Mouse (Mus musculus): Measurements from ENCODE around the gene Hivep3. TPM values are rescaled to one million over a fixed set of nuclear protein-coding genes. Genes with fewer than 3 reads are reported as not detected.
A peak's percentile ranks its signal among the peaks of the same experiment; 100 is the strongest.

Gene Hivep3
- polyA plus RNA-seq, 1 experiment from 2014 or later, result 8.2 TPM

DNA sequence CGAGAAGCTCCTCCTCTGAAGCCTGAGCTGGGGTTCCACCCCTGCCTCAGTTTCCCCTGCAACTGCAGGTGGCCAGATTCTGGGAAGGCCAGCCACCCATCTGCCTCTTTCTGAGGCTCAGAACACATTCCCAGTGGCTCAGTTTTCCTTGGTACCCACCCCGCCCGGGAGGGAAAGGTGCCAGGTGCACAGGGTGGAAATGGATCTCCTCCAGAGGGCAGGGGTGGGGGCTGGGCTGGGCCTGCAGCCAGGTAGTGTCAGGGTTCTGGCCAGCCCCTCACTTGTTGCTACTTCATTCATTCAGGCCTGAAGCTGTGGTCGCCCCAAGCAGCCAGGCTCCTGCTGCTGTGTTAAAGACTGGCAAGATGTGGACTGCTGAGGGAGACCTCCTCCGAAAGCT is 430.7 kb downstream of the Hivep3 start:
- no peak; the same call in 1 of the 2 replicates for ATAC-seq (ENCODE audit: low read depth)
- H3K9ac ChIP-seq (ENCODE audit: low read depth, low read length), result no peak overlapping the region
- H3K36me3 ChIP-seq (ENCODE audit: control insufficient read depth, insufficient read depth, low read length), result no peaks in the 10 kb centered on the region
- no peak overlapping the region for H3K27ac ChIP-seq (replicated peaks; ENCODE audit: low read depth, low read length)
- no peaks in the 10 kb centered on the region for H3K9me3 ChIP-seq (ENCODE audit: control insufficient read depth, low read length)
- DNase-seq (ENCODE audit: low spot score), result no peak
- no peak overlapping the region for H3K4me3 ChIP-seq (ENCODE audit: low read depth, low read length)
- no peak overlapping the region for H3K4me2 ChIP-seq (ENCODE audit: low read depth, low read length)
- 68% methylated on average over 5 of the region's 5 CpGs for WGBS
- peaks cover 27% of the 10 kb centered on the region for H3K4me1 ChIP-seq (ENCODE audit: control insufficient read depth, insufficient read depth, low read length)
- H3K27me3 ChIP-seq (replicated peaks; ENCODE audit: control insufficient read depth, insufficient read depth, low read length), result no peaks in the 10 kb centered on the region

DNA sequence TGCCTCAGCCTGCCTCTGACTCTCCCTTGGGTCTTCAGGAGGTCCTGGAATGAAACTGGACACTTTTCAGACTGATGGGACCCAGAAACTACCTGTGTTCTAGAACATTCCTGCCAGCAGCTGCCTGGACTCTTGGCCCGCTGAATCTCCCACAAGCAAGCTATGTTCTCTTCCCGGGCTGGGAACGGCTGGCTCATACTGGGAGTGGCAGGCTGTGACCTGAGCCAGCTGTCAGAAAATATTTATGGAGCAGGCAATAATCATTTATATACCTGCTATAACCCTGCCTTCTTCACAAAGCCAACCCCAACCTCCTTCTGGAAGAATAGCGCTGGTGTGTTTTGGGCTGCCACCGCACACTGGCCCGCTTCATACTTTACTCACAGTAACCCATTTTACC is 434.2 kb downstream of the Hivep3 start:
- WGBS, result 85% methylated on average over 6 of the region's 6 CpGs
- H3K9me3 ChIP-seq (ENCODE audit: control insufficient read depth, low read length), result no peaks in the 10 kb centered on the region
- peaks cover 23% of the 10 kb centered on the region for H3K4me1 ChIP-seq (ENCODE audit: control insufficient read depth, insufficient read depth, low read length)
- ATAC-seq (ENCODE audit: low read depth) (no peak), DNase-seq (ENCODE audit: low spot score) (no peak)
- no peak overlapping the region for H3K4me3 ChIP-seq (ENCODE audit: low read depth, low read length)
- no peak overlapping the region for H3K4me2 ChIP-seq (ENCODE audit: low read depth, low read length)
- no peak overlapping the region for H3K27ac ChIP-seq (replicated peaks; ENCODE audit: low read depth, low read length)
- H3K9ac ChIP-seq (ENCODE audit: low read depth, low read length), result no peak overlapping the region
- no peaks in the 10 kb centered on the region for H3K27me3 ChIP-seq (replicated peaks; ENCODE audit: control insufficient read depth, insufficient read depth, low read length)
- H3K36me3 ChIP-seq (ENCODE audit: control insufficient read depth, insufficient read depth, low read length), result no peaks in the 10 kb centered on the region

DNA sequence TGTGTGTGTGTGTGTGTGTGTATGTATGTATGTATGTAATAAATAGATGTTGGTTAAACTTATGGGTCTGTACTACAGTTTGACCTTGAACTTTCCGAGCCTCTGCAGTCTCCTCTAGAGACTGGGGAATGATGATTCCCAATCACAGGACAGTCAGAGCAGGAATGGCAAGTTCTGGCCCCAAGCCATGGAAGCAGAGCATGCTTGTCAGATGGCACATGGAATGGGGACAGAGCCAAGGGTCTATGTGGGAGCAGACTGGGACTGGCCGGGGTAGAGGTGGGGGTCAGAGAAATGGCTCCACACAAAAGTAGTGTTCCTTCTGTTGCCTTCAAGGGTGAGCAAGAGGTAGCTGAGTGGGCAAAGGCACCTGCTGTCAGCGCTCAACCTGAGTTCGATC is 434.8 kb downstream of the Hivep3 start:
- Histone ChIP-seq H3K27me3 (replicated peaks; ENCODE audit: control insufficient read depth, insufficient read depth, low read length) (no peaks in the 10 kb centered on the region), H3K9me3 (ENCODE audit: control insufficient read depth, low read length) (no peaks in the 10 kb centered on the region), H3K4me3 (ENCODE audit: low read depth, low read length) (no peak overlapping the region), H3K4me1 (ENCODE audit: control insufficient read depth, insufficient read depth, low read length) (peaks cover 21% of the 10 kb centered on the region), H3K36me3 (ENCODE audit: control insufficient read depth, insufficient read depth, low read length) (no peaks in the 10 kb centered on the region), H3K27ac (replicated peaks; ENCODE audit: low read depth, low read length) (no peak overlapping the region), H3K9ac (ENCODE audit: low read depth, low read length) (no peak overlapping the region), H3K4me2 (ENCODE audit: low read depth, low read length) (no peak overlapping the region)
- no peak for ATAC-seq (ENCODE audit: low read depth)
- DNase-seq (ENCODE audit: low spot score), result no peak
- WGBS, result 93% methylated on average over 4 of the region's 4 CpGs

DNA sequence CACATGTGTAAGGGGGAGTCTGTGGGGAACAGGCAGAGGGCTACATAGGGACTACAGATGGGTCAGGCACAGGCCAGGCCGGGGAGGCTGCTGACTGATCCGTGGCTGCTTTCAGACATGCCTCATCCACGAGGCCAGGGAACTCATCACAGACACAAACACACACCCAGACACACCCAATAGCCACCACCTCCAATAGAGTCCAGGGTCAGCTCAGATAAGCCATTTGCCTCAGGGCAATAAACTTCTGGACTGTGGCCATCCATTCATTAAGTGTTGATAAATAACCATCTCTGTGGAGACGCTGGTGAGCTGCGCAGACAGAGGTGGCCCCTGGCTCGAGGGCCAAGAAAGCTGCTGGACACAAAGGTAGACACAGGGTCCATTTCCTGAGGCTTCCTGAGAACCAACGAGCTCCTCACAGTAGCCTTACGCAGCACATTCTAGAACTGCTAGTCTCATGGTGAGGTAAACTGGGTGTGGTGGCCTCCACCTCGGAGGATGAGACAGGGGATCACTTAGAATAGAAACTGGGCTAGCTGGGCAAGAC is 436.9 kb downstream of the Hivep3 start:
- DNase-seq (ENCODE audit: low spot score) (no peak), ATAC-seq (ENCODE audit: low read depth) (no peak)
- WGBS, result 56% methylated on average over 9 of the region's 9 CpGs
- Histone ChIP-seq H3K9me3 (ENCODE audit: control insufficient read depth, low read length) (no peaks in the 10 kb centered on the region), H3K4me3 (ENCODE audit: low read depth, low read length) (no peak overlapping the region), H3K27ac (replicated peaks; ENCODE audit: low read depth, low read length) (no peak overlapping the region), H3K36me3 (ENCODE audit: control insufficient read depth, insufficient read depth, low read length) (no peaks in the 10 kb centered on the region), H3K4me2 (ENCODE audit: low read depth, low read length) (no peak overlapping the region), H3K27me3 (replicated peaks; ENCODE audit: control insufficient read depth, insufficient read depth, low read length) (no peaks in the 10 kb centered on the region), H3K9ac (ENCODE audit: low read depth, low read length) (no peak overlapping the region), H3K4me1 (ENCODE audit: control insufficient read depth, insufficient read depth, low read length) (peaks cover 10% of the 10 kb centered on the region)

DNA sequence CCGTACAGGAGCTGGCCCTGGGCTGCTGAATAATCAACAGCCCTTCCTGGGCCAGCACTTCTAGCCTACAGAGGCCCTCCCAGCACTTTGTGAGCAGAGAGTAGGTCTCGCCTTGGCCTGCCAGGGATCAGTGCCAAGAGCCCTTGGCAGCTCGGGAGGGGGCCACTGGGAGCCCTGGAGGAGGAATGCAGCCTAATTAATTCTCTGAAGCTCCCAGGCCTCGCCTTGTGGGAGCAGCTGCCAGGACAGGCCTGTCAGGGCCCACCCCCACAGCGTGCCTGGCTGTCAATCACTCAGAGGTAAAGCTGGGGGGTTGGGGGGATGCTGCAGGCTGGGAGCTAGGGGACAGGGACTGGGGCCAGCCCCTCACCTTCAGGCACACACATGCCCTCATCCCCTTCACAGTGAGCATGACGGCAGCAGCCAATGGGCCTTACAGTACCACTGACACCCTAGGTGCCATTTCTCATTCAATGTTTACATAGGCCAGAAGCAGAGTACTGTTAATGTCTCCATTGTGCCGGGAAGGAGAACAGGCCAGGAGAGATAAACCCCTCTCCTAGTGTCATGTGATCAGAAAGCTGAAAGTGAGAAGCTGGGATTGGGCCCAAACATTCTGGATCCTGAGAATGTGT is 438.6 kb downstream of the Hivep3 start:
- Histone ChIP-seq H3K9ac (ENCODE audit: low read depth, low read length) (no peak overlapping the region), H3K36me3 (ENCODE audit: control insufficient read depth, insufficient read depth, low read length) (no peaks in the 10 kb centered on the region), H3K27ac (replicated peaks; ENCODE audit: low read depth, low read length) (0 out of 2 replicates have a peak overlapping the region, but pooled peaks have one; percentile 39), H3K4me3 (ENCODE audit: low read depth, low read length) (no peak overlapping the region), H3K4me2 (ENCODE audit: low read depth, low read length) (no peak overlapping the region), H3K27me3 (replicated peaks; ENCODE audit: control insufficient read depth, insufficient read depth, low read length) (no peaks in the 10 kb centered on the region), H3K9me3 (ENCODE audit: control insufficient read depth, low read length) (no peaks in the 10 kb centered on the region), H3K4me1 (ENCODE audit: control insufficient read depth, insufficient read depth, low read length) (peaks cover 10% of the 10 kb centered on the region)
- peak; percentile 87 for ATAC-seq (ENCODE audit: low read depth)
- 16% methylated on average over 6 of the region's 7 CpGs for WGBS
- DNase-seq (ENCODE audit: low spot score), result peak; percentile 88

DNA sequence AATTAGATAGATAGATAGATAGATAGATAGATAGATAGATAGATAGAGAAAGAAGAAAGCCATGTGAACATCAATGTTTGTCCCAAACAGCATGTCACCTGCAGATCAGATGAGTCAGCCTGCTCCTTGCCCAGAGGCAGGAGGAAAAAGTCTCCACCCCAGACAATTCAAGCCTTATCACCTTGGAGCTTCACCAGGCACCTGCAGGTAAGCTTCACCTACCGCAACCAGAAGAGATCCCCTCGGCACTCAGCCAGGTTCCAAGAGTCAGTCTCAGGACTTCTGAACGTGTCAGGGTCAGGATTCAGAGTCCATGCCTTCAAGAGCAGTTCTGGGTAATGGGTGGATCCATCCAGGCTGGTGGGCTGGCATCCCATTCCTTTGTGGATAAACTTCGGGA is 445.5 kb downstream of the Hivep3 start:
- no peak overlapping the region for H3K27ac ChIP-seq (replicated peaks; ENCODE audit: low read depth, low read length)
- no peak overlapping the region for H3K4me2 ChIP-seq (ENCODE audit: low read depth, low read length)
- H3K4me3 ChIP-seq (ENCODE audit: low read depth, low read length), result no peak overlapping the region
- H3K9me3 ChIP-seq (ENCODE audit: control insufficient read depth, low read length), result no peaks in the 10 kb centered on the region
- ATAC-seq (ENCODE audit: low read depth) (no peak), DNase-seq (ENCODE audit: low spot score) (no peak)
- H3K36me3 ChIP-seq (ENCODE audit: control insufficient read depth, insufficient read depth, low read length), result no peaks in the 10 kb centered on the region
- H3K4me1 ChIP-seq (ENCODE audit: control insufficient read depth, insufficient read depth, low read length), result no peaks in the 10 kb centered on the region
- H3K9ac ChIP-seq (ENCODE audit: low read depth, low read length), result no peak overlapping the region
- H3K27me3 ChIP-seq (replicated peaks; ENCODE audit: control insufficient read depth, insufficient read depth, low read length), result no peaks in the 10 kb centered on the region
- 76% methylated on average over 4 of the region's 4 CpGs for WGBS

DNA sequence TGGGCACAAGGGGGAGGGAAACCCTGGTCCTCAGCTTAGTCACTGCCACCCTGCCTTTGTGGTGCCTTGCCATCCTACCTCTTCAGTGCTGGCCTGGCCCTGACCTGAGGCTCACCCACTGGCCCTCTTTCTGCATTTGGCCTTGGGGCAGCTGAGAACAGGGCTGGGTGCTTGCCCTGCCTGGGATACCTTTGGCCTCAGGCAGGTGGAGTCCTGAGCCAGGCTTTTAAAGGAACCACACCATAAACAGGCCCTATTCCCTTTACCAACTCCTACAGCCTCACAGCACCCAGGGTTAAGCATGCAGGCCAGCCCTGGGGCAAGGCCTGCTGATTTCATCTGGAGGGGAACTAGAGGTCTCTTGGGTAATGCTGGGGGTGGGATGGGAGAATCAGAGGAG is 447.0 kb downstream of the Hivep3 start:
- H3K4me3 ChIP-seq (ENCODE audit: low read depth, low read length), result no peak overlapping the region
- H3K9ac ChIP-seq (ENCODE audit: low read depth, low read length), result no peak overlapping the region
- ATAC-seq (ENCODE audit: low read depth) (no peak), DNase-seq (ENCODE audit: low spot score) (no peak)
- no peaks in the 10 kb centered on the region for H3K36me3 ChIP-seq (ENCODE audit: control insufficient read depth, insufficient read depth, low read length)
- H3K9me3 ChIP-seq (ENCODE audit: control insufficient read depth, low read length), result no peaks in the 10 kb centered on the region
- H3K27ac ChIP-seq (replicated peaks; ENCODE audit: low read depth, low read length), result no peak overlapping the region
- H3K4me2 ChIP-seq (ENCODE audit: low read depth, low read length), result no peak overlapping the region
- no peaks in the 10 kb centered on the region for H3K27me3 ChIP-seq (replicated peaks; ENCODE audit: control insufficient read depth, insufficient read depth, low read length)
- no peaks in the 10 kb centered on the region for H3K4me1 ChIP-seq (ENCODE audit: control insufficient read depth, insufficient read depth, low read length)

DNA sequence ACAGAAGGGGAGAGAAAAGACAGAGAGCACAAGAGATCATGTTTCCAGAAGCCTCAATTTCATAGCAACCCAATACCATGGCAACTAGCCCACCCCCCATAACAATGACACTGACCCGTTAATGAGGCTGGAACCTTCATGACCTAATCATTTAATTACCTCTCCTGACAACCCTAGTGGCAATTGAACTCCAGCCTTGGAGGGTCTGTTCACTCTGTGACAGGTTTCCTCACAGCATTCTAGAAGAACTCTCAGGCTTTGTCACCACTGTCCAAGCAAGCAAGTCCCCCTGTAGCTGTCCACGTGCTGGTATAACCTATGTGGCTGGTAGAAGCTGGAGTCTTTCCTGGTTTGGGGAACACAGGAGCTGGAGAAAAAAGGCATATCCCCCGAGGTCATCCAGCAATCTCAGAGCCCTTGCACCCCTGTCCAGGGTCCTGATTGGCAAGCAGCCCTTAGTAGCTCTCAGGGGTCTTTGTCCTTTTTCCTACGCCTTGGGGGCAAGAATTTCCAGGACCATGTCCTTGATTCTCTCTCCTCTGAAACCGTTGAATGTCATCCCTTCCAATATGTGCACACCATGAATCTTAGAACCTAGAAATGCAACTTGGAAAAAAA is 450.9 kb downstream of the Hivep3 start:
- 29% methylated on average over 5 of the region's 5 CpGs for WGBS
- DNase-seq (ENCODE audit: low spot score), result no peak

DNA sequence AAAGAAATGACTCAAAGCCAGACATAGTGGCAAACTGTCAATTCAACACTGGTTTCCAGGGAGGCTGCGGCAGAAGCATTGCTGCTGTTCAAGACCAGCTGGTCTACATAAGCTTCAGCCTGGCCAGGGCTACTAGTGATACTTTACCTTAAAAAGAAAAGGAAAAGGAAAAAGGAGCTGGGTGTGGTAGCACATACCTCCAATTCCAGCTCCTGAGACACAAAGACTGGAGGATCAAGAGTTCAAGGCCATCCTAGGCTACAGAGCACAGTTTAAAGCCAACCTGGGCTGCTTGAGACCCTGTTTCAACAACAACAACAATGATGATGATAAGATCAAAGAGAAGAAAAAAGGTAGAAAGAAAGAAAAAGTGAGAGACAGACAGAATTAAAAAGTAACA is 452.9 kb downstream of the Hivep3 start:
- 100% methylated on average over 1 of the region's 1 CpGs for WGBS
- no peak for ATAC-seq (ENCODE audit: low read depth)
- no peaks in the 10 kb centered on the region for H3K27me3 ChIP-seq (replicated peaks; ENCODE audit: control insufficient read depth, insufficient read depth, low read length)

More for the DNA sequence above, 450.9 kb downstream of the Hivep3 start:
- no peak overlapping the region for H3K4me2 ChIP-seq (ENCODE audit: low read depth, low read length)
- no peaks in the 10 kb centered on the region for H3K36me3 ChIP-seq (ENCODE audit: control insufficient read depth, insufficient read depth, low read length)
- no peak overlapping the region for H3K4me3 ChIP-seq (ENCODE audit: low read depth, low read length)
- H3K27me3 ChIP-seq (replicated peaks; ENCODE audit: control insufficient read depth, insufficient read depth, low read length), result no peaks in the 10 kb centered on the region
- ATAC-seq (ENCODE audit: low read depth), result no peak
- H3K27ac ChIP-seq (replicated peaks; ENCODE audit: low read depth, low read length), result no peak overlapping the region
- H3K9me3 ChIP-seq (ENCODE audit: control insufficient read depth, low read length), result no peaks in the 10 kb centered on the region
- H3K4me1 ChIP-seq (ENCODE audit: control insufficient read depth, insufficient read depth, low read length), result no peaks in the 10 kb centered on the region
- no peak overlapping the region for H3K9ac ChIP-seq (ENCODE audit: low read depth, low read length)

More for the DNA sequence above, 452.9 kb downstream of the Hivep3 start:
- Histone ChIP-seq H3K36me3 (ENCODE audit: control insufficient read depth, insufficient read depth, low read length) (no peaks in the 10 kb centered on the region), H3K9ac (ENCODE audit: low read depth, low read length) (no peak overlapping the region), H3K9me3 (ENCODE audit: control insufficient read depth, low read length) (no peaks in the 10 kb centered on the region), H3K4me1 (ENCODE audit: control insufficient read depth, insufficient read depth, low read length) (no peaks in the 10 kb centered on the region), H3K4me3 (ENCODE audit: low read depth, low read length) (no peak overlapping the region), H3K4me2 (ENCODE audit: low read depth, low read length) (no peak overlapping the region), H3K27ac (replicated peaks; ENCODE audit: low read depth, low read length) (no peak overlapping the region)
- no peak for DNase-seq (ENCODE audit: low spot score)
